In genomic region chrX:136992978-136993547, GRCm38 (mm10) we compare ENCODE assay signal across 8 mouse cellular contexts. TPM values are rescaled to one million over a fixed set of nuclear protein-coding genes. Genes with fewer than 3 reads are reported as not detected.
DNase-seq lines count a peak whose midpoint lies in the region.

Zcchc18 (plus strand) TSS chrX:136993155.

- no peaks in the 10 kb centered on the region for H3K36me3 ChIP-seq in megakaryocyte, embryonic 14.5 days (replicated peaks; ENCODE audit: low read length)

- intact Hi-C loops in gastrocnemius, postnatal 14 days (cut with DNase I; ENCODE audit: low total_unique reads) = no loop called here
- intact Hi-C loops in left cerebral cortex, postnatal 10 days (cut with DNase I) = loop anchor here (10.0 kb wide), 1 partner anchor 248 kb away; the partner anchor contains the start of gene Morf4l2

- no peaks in the 10 kb centered on the region for H3K9me3 ChIP-seq in megakaryocyte, embryonic 14.5 days

- H3K27me3 ChIP-seq in megakaryocyte, embryonic 14.5 days (replicated peaks) = peaks cover 24% of the 10 kb centered on the region

- peaks cover 15% of the 10 kb centered on the region for H3K4me1 ChIP-seq in megakaryocyte, embryonic 14.5 days

- DNase-seq in ZHBTc4 (ENCODE audit: low read depth, low spot score) = peak; percentile 74
- DNase-seq in cerebellum, postnatal 4 days (ENCODE audit: low spot score in 2 of 2) = peak; percentile 57 to 76
- peak; percentile 28 for DNase-seq in gastrocnemius, postnatal 14 days
- peak; percentile 80 for DNase-seq in induced T-regulatory cell, adult 2 months (ENCODE audit: low read depth)
- DNase-seq in left cerebral cortex, postnatal 10 days (ENCODE audit: extremely low spot score in 1 of 2, low spot score in 2 of 2) = peak; percentile 79 to 83
- DNase-seq in right cerebral cortex, postnatal 14 days = peak; percentile 80
- no peak for DNase-seq in urinary bladder, adult 2 months (ENCODE audit: low spot score)

- peak within 1 kb of the TSS; percentile 86 for H3K4me3 ChIP-seq in megakaryocyte, embryonic 14.5 days (replicated peaks)

RNA-seq across cellular contexts. Expression of gene Zcchc18, which starts in this region (rescaled TPM):
- total RNA-seq in gastrocnemius, postnatal 14 days (2021) = under 1 TPM in 1 of 2 experiments, not detected in 1; 0.16 TPM
- 100 to 1,000 TPM; 300 to 302 TPM for total RNA-seq in left cerebral cortex, postnatal 10 days (2021)
- polyA plus RNA-seq in megakaryocyte, embryonic 14.5 days (2012; ENCODE audit: insufficient read depth, low replicate concordance) = 1.2 TPM in 1 of 2 replicates, not detected in the other
- 1.3 and 1.5 TPM in 2 replicates for polyA plus RNA-seq in urinary bladder, adult 2 months (2012; rRNA removed)

Comparison
In these comparisons a context has a peak if more than half of its experiments do, and no peak if none do; other contexts are left out.
1. RNA of gene Zcchc18 (total RNA-seq): 300 to 302 TPM in left cerebral cortex, postnatal 10 days; 0.16 TPM in gastrocnemius, postnatal 14 days; every median in the first group is over 100 times any median in the second.
2. Peak in DNase-seq in gastrocnemius, postnatal 14 days; RNA of the gene not detected or under 1 TPM.